Mouse (Mus musculus) CD4-positive, CD25-positive, alpha-beta regulatory T cell, adult 4 months (primary cell): Measurements from ENCODE around the gene C8b. TPM values are rescaled to one million over a fixed set of nuclear protein-coding genes. Genes with fewer than 3 reads are reported as not detected.

ENCODE experiments used
- ATAC-seq: one replicate; pipeline ENCODE4 v1.8.0; 2017
- polyA plus RNA-seq, 2 experiments: library from polyadenylated mRNA; unstranded; fragments of 100-300 nt; shearing (Covaris generic); gene quantifications; one replicate each; pipeline ENCODE4 v1.2.1; 2017

C8b gene
- polyA plus RNA-seq, 2 experiments from 2014 or later = not detected

GRCm38 (mm10) chr4:104813617-104814016 is 47.5 kb downstream of the C8b start:
- no peak for ATAC-seq

- ATAC-seq = no peak
Observed at GRCm38 (mm10) chr4:104816519-104817232, 50.6 kb downstream of the C8b start.

GRCm38 (mm10) chr4:104817509-104817908 is 51.4 kb downstream of the C8b start:
- no peak for ATAC-seq

- ATAC-seq = no peak
Observed at GRCm38 (mm10) chr4:104818986-104819385, 52.9 kb downstream of the C8b start.

- ATAC-seq = no peak
Observed at GRCm38 (mm10) chr4:104819891-104820290, 53.8 kb downstream of the C8b start.

- no peak for ATAC-seq
Observed at GRCm38 (mm10) chr4:104823597-104824101, 57.5 kb downstream of the C8b start.

- no peak for ATAC-seq
Observed at GRCm38 (mm10) chr4:104824381-104825077, 58.4 kb downstream of the C8b start.

GRCm38 (mm10) chr4:104828939-104829338 is 62.8 kb downstream of the C8b start:
- no peak for ATAC-seq

GRCm38 (mm10) chr4:104835096-104835495 is 69.0 kb downstream of the C8b start:
- no peak for ATAC-seq

- ATAC-seq = no peak
Observed at GRCm38 (mm10) chr4:104838342-104838741, 72.2 kb downstream of the C8b start.

GRCm38 (mm10) chr4:104842204-104842603 is 76.1 kb downstream of the C8b start:
- no peak for ATAC-seq

GRCm38 (mm10) chr4:104843546-104843945 is 77.4 kb downstream of the C8b start:
- ATAC-seq = no peak

Other genes starting within 250 kb of the C8b start
- not detected for gene Gm17662, start 91.0 kb downstream of the C8b start, polyA plus RNA-seq
- not detected for gene C8a, start 110.1 kb downstream of the C8b start, polyA plus RNA-seq
- not detected for gene Fyb2, start 147.1 kb downstream of the C8b start, polyA plus RNA-seq